Mouse (Mus musculus) embryo, embryonic 11.5 days (tissue): Measurements from ENCODE around the gene Slc41a3.
A peak's percentile ranks its signal among the peaks of the same experiment; 100 is the strongest.

ENCODE experiments used
- DNase-seq: peaks from one replicate; pipeline ENCODE4 v3.0.0-alpha.2; 2012; ENCODE audit warnings: low read depth, low spot score

Gene Slc41a3

DNA sequence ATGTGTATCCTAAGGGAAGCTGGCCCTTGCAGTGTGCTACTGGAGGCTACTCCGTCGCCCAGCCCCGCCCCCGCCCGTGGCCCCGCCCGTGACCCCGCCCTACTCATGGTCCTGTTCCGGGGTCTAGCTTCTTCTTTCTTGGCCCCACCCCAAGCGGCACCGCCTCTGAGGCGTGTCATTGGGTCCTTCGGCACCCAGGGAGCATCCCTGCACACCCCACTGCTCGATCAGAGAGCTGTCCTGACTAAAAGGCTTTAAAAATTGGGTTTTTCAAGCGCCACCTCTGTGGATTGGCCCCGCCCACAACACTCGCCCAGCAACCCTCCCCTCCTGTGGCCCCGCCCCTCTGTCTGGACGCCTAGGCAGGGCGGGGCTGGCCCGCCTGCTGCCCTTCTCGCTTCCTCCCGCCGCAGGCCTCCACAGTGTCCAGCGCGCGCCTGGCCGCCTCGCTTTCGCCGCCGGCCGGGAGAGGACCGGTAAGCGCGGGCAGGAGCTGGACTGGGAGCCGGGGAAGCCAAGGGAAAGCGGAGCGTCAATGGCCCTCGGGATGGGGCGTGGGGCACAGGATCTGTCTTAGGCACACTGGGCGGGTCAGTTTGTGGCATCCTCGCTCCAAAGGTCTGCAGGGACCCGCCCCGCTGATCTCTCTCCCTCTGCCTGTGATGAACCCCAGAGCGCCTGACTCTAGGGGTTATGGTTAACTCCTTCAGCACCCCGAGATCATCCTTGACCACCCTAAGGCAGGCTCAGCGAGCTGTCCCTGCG is at the start of gene Slc41a3:
Gene Slc41a3 (plus strand): TSS at position 193 of the 765 bp plus-strand sequence.
- DNase-seq = peak; percentile 76

DNA sequence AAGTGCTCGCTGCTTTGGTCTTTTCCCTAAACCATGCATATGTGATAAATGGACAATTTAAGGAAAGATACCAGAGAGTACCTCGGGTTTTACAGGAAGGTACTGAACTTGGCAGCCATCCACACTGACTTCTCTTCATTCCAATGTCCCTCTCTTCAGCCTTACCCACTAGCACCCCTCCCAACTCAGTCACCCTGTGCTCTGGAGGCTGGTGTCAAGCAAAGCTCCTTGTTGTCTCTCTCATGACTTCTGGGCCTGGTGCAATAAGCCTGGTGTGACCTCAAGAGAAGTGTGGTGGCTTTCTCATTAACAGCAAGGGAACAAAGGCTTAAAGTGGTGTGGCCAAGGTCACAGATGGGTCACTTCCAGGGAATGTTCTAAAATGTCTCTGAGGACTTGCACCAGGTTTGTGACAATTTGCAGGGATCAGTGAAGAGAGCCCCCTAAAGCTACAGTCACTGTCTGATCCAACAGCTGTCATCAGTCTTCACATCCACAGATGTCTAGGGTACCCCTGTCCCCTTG is 47.9 kb upstream of the Slc41a3 start:
- no peak for DNase-seq

DNA sequence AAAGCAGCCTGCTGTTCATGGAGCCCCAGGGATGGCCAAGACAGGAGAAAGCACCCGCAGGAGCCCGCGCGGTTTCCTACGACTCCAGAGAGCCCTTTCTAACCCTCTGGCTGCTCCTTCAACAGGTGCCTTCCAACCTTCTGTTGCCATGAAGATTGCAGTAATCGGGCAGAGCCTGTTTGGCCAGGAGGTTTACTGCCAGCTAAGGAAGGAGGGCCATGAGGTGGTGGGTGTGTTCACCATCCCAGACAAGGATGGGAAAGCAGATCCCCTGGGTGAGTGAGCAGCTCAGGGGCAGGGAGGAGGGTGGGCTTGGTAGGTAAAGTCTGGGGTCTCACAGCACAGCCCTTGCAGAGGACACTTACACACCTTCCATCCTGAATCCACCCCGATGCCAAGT is 47.4 kb upstream of the Slc41a3 start:
- no peak for DNase-seq

DNA sequence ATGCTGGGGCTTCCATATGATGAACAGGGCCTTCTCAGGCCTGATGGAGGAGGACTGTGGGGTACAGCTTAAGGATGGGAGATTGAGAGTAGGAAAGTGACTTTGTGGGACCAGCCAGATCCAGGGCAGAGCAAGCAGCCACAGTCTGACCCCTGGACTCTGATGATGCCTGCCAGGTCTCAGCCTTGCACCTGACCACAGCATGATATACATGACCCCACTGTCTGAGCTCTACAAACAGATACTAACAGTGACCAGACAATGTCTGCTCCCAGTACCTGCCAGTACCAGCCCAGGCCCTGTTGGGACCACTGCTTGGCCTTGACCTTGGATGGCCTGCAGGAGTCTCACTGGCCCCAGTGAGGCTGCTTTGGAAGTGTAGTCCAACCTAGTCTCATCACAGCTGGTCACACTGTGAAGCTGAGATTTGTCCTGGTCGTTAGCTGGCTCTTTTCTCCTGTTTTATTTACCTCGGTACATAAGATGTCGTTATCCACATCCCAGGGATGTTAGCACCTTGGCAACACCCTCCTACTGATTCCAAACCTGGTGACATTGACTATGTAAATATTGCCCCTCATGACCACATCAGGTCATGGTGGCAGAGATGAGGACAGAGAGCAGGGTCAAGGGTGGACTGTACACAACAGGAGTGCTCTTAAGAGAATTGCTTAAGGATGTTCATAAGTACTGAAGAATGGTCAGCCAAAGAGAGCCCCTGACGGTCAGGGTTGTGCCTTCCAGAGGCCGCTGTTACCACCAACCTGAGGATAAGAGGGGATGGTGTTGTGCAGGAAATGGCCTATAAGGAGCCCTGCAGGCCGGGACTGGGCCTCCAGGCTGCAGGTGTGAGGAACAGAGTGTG is 46.5 kb upstream of the Slc41a3 start:
- no peak for DNase-seq

DNA sequence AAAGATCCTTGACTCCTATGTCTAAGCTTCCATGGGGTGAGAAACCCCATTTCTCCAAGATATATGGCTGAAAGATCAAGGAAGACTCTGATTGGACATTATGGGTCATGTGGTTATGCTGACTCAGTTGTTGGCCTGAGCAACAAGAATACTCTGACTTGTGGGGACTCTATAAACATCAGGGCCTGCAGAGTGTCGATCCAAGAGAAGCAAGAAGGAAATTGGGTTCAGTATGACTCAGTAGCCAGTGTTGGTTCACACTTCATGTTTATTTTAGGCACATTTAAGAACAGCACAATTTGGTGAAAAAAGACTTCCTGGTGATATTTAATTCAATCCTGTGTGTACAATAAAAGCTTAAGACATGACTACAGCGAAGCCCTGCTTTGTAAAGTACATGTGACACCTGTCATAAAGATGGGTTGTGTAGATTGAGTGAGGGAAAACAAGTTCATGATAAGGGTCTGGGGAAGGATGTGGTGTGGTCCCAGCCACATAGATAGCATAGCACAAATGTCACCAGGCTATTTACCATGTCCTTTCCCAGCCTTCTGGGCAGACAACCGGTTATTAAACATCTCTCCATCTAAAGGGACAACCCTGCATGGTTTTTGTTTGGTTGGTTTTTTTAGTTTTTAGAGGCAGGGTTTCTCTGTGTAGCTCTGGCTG is 44.0 kb upstream of the Slc41a3 start:
- no peak for DNase-seq

DNA sequence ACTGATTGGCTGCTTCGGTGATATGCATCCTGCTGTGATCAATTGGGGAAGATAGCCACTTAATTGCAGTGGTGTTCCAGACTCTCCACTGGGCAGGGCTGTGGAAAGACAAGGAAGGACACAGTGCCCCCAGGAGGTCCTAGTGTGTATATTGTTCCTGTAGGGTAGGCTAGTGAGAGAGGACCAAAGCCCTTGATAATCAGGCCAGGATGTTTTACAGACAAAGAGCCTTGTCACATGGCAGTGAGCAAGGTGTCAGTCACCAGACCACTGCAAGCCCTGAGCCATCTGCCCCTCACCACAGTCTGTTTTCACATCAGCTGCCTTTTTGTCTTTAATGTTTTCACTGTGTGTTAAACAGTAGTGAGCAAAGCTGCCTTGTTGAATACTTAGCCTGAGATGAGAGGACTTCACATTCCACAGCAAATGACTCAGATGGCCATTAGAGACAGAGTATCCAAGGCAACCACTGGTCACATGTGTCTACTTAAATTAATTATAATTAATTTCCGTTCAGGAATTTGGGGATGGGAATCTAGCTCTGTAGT is 43.2 kb upstream of the Slc41a3 start:
- no peak for DNase-seq

DNA sequence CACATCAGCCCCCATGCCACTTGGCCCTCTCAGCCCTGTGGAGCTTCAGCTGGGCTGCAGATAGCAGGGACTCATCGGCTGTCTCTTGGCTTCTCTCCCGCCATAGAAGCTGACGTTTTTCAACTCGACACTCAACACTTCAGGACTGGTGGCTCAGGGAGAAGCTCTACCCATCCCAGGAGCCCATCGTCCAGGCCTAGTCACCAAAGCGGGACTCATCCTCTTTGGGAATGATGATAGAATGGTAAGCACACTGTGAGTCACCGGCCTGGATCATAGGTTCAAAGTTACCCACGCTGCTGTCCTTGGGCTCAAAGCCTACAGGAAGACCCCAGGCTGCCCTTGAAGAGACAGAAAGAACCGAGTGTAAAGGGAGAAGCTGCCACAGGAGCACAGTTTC is 40.3 kb upstream of the Slc41a3 start:
- no peak for DNase-seq

DNA sequence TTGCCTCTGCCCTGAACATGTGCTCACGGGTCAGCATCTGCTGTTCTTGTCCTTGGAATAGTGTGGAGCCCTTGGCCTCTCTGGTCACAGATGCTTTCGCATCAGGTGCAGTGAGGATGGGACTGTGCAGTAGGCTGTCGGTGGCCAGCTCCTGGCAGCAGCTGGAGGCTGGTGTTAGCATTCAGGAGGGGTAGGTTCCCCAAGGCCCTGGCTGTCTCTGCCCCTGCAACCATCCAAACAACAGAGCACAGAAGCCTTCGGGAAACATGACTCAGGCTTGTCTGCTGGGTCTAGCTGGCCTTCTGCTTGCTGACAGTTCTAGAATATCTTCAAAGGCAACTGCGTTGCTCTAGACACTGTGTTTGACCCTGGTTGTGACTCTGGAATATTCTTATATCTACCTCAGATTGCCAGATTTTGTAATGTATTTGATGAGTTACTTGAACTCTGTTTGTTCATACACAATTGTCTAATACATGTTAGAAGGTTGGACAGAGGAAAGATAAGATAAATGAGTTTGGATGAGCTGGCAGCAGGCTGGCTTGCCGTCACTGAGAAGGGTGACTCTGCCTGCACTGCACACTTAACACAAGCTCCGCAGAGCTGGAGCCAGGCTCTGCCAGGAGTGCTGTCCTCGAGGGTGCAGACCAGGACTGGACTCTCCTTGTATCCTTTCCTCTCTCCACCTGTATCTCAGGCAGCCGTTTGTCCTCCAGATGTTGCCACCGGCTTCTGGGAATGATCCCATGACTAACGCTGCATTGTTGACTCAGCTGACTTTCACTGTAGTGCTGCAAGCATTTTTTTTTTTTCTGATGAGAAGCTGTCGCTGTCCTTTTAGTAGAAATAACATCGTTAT is 38.9 kb upstream of the Slc41a3 start:
- DNase-seq = no peak

DNA sequence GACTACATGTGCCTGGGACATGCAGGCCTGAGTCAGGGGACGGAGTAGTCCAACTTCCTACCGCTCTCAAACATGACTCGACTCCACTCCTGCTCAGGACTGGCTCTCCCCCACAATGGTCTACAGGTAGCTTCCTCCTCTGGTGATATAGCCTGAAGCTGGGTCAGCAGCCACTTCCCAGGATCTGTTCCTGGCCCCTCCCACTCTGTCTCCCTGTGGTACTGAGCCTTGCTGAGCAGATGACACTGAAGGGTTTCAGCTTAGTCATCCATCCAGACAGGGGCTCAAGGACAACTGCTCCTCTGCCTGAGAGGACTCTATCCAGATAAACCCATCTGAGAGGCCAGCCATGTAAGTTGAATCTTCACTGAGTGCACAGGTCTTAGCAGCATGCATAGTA is 37.0 kb upstream of the Slc41a3 start:
- no peak for DNase-seq

DNA sequence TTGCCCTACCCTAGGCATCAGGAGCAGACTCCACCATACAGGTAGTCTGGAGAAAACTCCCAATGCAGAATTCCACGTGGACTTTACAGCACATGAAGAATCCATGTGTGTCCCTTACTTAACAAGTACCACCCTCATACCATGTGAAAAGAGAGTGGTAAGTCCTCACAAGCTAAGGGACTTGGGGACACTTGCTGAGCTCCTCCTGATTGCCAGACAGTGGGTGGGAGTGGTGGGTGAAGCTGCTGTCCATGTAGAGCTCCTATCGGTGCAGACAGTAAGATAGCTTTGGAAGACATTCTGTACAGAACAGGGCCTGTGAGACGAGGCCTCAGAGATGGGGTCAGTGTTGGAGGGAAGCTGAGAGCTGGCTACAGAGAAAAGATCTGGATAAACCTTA is 36.6 kb upstream of the Slc41a3 start:
- no peak for DNase-seq

DNA sequence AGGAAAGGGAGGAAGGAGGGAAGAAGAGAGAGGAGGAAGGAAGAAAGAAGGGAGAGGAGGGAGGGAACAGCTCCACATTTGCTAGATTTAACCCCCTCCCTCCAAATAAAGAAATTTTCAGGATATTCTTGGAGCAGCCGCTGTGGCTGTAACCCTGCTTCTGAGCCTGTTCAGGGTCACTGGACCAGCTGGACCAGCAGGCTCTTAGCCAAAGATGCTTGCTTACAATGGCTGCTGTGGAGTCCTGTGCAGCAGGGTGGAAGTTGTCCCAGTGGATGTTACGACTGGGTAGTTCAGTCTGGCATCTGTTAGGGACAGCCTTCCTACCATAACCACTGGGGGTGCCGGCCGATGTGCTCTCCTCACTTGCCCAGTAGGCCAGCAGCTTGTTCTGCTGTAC is 35.8 kb upstream of the Slc41a3 start:
- no peak for DNase-seq

DNA sequence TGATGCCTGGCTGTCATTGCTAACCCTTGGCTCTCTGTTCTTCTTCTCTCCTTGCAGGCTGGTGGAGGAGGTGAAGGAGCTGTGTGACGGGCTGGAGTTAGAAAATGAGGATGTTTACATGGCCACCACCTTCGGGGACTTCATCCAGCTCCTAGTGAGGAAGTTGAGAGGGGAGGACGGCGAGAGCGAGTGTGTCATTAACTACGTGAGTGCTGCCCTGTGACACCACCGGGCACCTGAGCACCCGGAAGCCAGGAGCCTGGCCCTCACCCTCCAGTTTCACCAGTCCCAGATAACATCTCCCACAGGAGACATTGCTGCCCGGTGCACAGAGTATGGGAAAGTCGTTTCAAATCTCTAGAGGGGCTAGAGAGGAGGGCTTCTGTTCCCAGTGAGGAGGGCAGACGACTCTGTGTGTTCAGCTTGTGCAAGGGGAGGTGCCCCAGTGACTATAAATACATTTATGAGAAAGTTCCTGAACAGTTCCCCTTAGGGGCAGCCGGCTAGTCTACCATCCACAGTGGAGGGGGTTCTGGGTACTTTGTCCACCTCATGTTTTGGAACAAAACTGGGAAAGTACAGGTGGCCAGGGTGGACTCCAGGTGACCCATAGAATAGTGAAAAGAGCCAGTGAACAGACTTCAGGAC is 34.7 kb upstream of the Slc41a3 start:
- no peak for DNase-seq

DNA sequence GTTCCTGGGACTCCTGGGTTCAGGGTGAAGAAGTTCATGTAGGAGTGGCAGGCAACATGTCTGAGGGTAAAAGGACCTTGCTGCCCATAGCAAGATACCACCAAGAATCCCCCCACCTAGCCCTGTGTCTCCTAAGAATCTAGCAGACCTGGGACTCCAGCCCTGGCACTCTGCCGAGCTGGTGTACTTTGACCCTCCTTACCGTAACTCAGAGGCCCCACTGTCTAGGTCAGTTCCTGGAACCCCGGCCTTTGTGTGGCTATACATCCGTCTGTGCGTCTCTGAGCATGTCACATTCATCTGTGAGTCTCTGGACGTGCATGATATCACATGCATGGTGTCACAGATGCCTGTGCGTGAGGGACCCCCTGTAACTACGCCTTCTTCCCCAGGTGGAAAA is 34.1 kb upstream of the Slc41a3 start:
- DNase-seq = no peak

DNA sequence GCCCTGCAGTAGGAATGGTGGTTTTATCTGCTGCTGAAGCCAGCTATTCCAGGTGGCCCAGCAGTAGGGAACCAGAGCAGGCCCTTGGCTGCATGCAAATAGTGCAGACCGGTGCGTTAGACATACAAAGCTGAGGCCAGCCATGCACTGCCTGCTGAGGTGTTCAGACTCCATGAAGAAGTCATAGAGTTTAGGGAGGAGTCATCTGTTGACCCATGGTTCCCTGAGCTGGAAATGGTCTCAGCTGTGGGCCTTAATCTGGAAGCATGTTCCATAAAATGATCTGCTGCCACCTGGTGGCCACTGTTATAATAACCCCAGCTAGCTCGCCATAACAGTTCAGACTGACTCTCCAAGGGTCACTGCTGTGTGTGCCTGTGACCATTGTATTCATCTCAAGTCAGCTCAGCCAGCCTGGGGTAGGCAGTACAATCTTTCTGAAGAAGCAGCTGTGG is 29.2 kb upstream of the Slc41a3 start:
- peak; percentile 67 for DNase-seq

DNA sequence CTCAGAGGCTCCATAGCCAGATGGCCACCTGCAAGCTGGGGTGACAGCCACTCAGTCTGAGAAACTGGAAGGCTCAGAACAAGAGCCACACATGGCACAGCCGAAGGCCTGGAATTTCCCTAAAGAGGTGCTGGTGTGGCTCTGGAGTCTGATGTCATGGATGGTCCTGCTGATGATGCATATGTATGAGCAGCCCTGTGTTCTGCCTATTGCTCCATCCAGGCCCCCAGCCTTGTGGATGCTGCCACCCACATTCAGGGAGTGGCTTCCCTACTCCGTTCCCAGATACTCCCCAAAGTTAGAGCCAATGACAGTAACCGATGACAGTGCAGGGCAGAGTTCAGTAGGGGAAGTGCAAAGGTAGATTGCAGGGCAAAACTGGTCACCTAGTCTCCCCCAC is 26.4 kb upstream of the Slc41a3 start:
- no peak for DNase-seq

DNA sequence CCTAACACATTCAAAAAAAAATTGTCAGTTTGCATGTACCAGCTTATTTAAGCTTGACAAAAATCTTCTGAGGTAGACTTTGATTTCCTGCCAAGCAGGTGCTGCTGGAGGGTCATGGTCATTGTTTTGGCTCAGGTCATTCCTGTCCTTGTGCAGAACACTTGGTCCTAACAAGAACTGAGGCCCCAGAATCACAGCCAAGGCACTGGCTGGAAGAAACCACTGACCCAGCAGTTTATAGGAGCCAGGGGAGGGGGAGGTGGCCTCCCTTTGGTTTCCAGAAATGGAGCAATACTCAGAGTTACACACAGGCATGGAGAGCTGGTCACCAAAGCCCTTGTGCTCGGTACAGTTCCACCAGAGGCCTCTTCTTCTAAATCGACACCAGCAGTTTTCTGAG is 22.2 kb upstream of the Slc41a3 start:
- no peak for DNase-seq

DNA sequence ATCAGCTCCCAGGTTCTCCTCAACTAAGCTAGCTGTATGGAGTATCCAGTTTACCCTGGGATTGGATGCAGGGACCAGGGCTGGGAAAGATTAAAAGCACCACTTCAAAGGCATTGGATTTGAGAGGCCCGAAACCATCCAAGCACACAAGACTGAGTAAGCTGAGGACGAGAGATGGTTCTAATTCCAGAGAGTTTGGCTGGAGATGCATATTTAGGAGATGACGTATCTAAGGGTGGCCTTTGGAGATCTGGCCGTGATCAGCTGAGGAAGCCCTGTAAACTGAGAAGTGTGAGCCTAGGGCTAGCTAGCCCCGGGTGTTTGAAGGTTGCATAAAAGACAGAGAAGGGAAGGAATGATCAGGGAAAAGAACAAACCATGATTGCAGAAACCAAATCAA is 16.4 kb upstream of the Slc41a3 start:
- DNase-seq = no peak

DNA sequence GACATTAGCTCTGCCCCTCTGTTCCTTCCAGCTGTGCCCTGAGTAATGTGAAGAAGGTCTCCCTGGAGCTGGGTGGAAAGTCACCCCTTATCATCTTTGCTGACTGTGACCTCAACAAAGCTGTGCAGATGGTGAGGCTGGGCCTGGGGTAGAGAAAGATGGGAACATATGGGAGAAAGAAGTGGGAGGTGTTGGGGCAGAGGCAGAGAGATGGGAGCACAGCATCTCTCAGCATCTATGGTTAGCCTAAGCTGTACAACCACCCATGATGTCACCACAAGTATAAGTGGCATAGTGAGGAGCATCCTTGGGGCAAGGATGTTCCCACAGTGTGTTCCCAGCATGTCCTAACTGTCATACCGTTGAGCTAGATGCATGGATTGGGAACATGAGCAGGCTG is 13.8 kb upstream of the Slc41a3 start:
- DNase-seq = no peak

DNA sequence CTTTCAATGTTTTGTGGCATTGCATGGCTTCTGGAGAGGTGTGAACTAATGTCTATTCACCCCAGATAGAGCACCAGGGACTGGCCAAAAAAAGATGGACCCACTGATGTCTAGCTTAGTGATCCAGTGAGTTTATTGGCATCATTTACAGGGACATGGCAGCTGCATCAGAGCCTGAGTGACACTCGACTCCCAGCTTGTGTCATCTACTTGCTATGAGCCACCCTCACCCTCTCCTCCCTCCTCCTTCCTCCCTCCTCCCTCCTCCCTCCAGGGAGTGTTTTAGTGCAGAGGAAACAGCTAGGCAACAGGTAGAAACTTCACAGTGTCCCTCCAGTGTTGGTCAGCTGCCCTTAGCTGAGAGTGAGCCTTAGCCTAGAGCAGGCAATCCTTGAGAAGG is 9.6 kb upstream of the Slc41a3 start:
- DNase-seq = no peak

DNA sequence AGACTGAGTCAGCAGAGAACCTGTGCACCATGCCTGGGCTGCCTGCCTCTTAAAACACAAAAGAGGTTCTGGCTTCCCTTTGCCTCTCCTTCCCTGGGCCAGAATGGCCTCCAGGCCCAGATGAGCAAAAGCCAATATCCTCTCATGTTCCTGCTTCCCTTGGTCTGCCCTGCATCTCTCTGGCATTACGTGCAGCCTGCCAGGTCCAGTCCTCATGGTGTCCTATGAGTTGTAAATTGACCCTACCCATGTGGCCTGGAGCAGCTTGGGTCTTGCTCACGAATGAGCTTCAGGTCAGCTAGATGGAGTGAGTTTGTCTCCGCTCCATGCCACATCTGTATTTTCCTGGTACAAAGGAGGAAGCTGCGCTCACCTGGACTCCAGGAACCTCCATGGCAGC is 7.5 kb upstream of the Slc41a3 start:
- DNase-seq = no peak
